Mouse (Mus musculus) lung, postnatal 0 days (tissue): ENCODE results near the gene Map4k5.

Source experiments
- CTCF ChIP-seq: IDR thresholded peaks from 2 replicates; pipeline ENCODE4 v1.5.1; 2016; ENCODE audit warnings: antibody characterized with exemption, mild to moderate bottlenecking
- EP300 ChIP-seq: IDR thresholded peaks from 2 replicates; pipeline ENCODE4 v1.6.1; 2016; ENCODE audit warnings: antibody characterized with exemption, mild to moderate bottlenecking, control low read depth

GRCm38 (mm10) chr12:69833982-69834604, 58.9 kb downstream of the Map4k5 start:
- TF ChIP-seq CTCF (no peak), EP300 (no peak)
